Mouse (Mus musculus) megakaryocyte, embryonic 14.5 days (primary cell): Measurements from ENCODE around the gene Clic6. TPM values are rescaled to one million over a fixed set of nuclear protein-coding genes. Genes with fewer than 3 reads are reported as not detected.

ENCODE experiments used
- H3K27me3 ChIP-seq: replicated peaks from 2 replicates; pipeline ENCODE3; 2012; ENCODE audit warnings: inconsistent platforms
- H3K36me3 ChIP-seq: replicated peaks from 2 replicates; pipeline ENCODE3; 2012; ENCODE audit warnings: low read length, inconsistent platforms, mixed read lengths
- H3K4me1 ChIP-seq: 2 replicates; pipeline ENCODE4 v1.6.1; 2012; ENCODE audit warnings: inconsistent platforms
- H3K4me3 ChIP-seq: replicated peaks from 2 replicates; pipeline ENCODE3; 2012; ENCODE audit warnings: moderate library complexity, mild to moderate bottlenecking, inconsistent platforms
- H3K9me3 ChIP-seq: 2 replicates; pipeline ENCODE4 v1.6.1; 2012; ENCODE audit warnings: inconsistent platforms
- FLI1 ChIP-seq: IDR thresholded peaks from 2 replicates; pipeline ENCODE4 v1.6.1; 2012; ENCODE audit warnings: low read length, inconsistent platforms, mixed read lengths
- GATA1 ChIP-seq: IDR thresholded peaks from 3 replicates; pipeline ENCODE4 v1.6.1; 2012; ENCODE audit warnings: mixed read lengths, low read length, inconsistent platforms, borderline replicate concordance
- polyA plus RNA-seq: library from polyadenylated mRNA; stranded (reverse); fragments of >175 nt; gene quantifications from 2 replicates; pipeline ENCODE4 v1.2.3, GENCODE M21; 2012; ENCODE audit warnings: low replicate concordance; ENCODE audit not compliant: insufficient read depth

Clic6 gene
- polyA plus RNA-seq, 1 experiment = not detected

DNA sequence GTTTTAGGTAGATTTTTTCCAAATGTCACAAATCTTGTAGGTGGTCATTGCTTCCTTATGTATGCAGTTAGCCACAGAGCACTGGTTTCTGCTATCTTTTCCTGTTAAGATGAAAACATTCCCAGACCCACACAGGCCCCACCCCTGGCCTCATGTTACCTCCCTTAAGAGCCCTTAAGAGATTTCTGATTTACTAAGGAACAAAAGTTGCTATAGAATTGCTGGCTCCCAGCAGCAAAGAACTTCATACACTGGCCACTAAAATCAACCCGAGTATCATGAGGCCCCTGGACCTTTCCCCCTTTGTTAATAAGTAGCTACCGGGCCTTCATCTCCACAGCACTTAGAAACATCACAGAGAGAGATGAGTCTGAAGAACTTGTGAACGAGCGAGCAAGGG is 33.2 kb downstream of the Clic6 start:
- H3K27me3 ChIP-seq = peaks cover 60% of the 10 kb centered on the region
- H3K36me3 ChIP-seq = no peaks in the 10 kb centered on the region
- H3K9me3 ChIP-seq = 0 out of 2 replicates have a peak, but pooled peaks cover 3% of the 10 kb centered on the region
- peaks cover 9% of the 10 kb centered on the region; the same call in 1 of the 2 replicates for H3K4me1 ChIP-seq
- H3K4me3 ChIP-seq = no peak overlapping the region
- TF ChIP-seq GATA1 = no peak
- TF ChIP-seq FLI1 = no peak

- Histone ChIP-seq H3K4me3 (no peak overlapping the region), H3K4me1 (peaks cover 9% of the 10 kb centered on the region; the same call in 1 of the 2 replicates), H3K9me3 (0 out of 2 replicates have a peak, but pooled peaks cover 2% of the 10 kb centered on the region), H3K27me3 (peaks cover 63% of the 10 kb centered on the region), H3K36me3 (no peaks in the 10 kb centered on the region)
- TF ChIP-seq GATA1 (no peak), FLI1 (no peak)
These were observed 34.4 kb downstream of the Clic6 start for GRCm38 (mm10) chr16:92519820-92520492.

DNA sequence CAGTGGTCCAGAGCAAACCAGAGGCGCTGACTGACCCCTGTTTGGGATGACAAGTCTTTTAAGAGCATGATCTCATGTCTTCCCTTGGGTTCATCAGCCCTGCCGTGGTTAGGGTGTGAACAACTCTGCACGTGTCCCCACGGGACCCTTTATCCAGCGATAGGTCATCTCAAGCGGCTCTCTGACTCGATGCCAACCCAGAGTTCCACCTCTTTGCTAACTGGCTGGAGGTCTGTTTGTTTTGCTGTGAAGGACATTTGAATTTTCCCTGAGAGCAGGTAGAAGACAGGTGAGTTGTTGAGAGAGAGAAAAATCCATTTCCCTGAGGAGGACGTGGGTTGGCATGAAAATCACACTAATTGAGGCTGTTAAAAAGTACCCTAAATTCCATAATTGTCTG is 37.8 kb downstream of the Clic6 start:
- Histone ChIP-seq H3K36me3 (no peaks in the 10 kb centered on the region), H3K4me3 (no peak overlapping the region), H3K27me3 (peaks cover 76% of the 10 kb centered on the region)

DNA sequence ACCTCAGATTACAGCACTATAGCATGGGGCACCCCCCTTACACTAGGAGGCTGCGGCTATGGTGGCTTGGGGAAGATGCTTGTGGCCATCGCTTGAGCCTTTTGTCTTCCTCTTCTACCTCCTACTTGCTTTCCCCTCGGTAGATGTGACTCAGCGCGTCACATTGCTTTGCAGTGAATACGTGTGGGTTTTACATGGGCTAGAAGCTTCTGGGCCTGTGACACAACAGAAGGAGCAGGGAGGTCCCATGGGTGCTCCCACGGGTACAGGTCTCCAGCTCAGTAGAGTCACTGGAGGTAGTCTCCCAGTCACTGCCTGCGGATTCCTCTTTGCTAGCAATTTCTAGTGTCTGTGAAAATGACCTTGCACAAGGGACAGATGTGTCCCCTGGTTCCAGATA is 39.1 kb downstream of the Clic6 start:
- peaks cover 6% of the 10 kb centered on the region; the same call in 1 of the 2 replicates for H3K4me1 ChIP-seq
- peaks cover 17% of the 10 kb centered on the region for H3K9me3 ChIP-seq
- no peaks in the 10 kb centered on the region for H3K36me3 ChIP-seq
- TF ChIP-seq GATA1 (no peak), FLI1 (no peak)
- no peak overlapping the region for H3K4me3 ChIP-seq
- H3K27me3 ChIP-seq = peaks cover 76% of the 10 kb centered on the region

More for the DNA sequence above, 37.8 kb downstream of the Clic6 start:
- peaks cover 4% of the 10 kb centered on the region for H3K9me3 ChIP-seq
- TF ChIP-seq GATA1 (no peak), FLI1 (no peak)
- H3K4me1 ChIP-seq = peaks cover 9% of the 10 kb centered on the region; the same call in 1 of the 2 replicates

DNA sequence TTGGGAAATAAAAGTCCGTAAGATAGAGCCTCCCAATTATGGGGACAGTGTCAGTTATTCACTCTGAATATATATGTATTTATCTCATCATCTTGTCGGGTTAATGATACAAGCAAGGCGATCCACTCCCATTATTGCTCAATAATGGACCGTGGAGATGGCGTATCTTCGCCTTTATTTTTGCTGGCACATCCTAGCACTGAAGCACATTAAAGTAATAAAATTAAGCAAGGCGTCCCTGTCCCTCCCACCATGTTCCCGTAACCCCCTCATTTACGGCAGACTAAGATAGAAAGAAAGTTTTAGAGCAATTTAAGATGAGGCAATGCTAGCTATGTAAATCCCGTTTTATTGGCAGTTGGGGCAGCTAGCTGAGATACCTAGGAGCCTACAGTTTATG is 40.4 kb downstream of the Clic6 start:
- H3K27me3 ChIP-seq = peaks cover 64% of the 10 kb centered on the region
- no peak for TF ChIP-seq FLI1
- TF ChIP-seq GATA1 = no peak

DNA sequence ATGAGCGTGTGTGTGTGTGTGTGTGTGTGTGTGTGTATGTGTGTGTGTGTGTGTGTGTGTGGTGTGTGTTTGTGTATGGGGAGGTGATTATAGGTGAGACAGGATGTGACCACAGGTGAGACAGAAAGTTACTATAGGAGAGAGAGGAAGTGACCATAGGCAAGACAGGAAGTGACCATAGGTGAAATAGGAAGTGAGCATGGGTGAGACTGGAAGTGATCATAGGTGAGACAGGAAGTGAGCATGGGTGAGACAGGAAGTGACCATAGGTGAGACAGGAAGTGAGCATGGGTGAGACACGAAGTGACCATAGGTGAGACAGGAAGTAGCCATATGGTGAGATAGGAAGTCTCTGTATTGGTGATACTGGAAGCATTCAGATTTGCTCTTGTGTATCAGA is 49.7 kb downstream of the Clic6 start:
- peak; percentile 37; the same call in 1 of the 2 replicates for TF ChIP-seq FLI1
- no peak for TF ChIP-seq GATA1
- H3K36me3 ChIP-seq = no peaks in the 10 kb centered on the region
- peaks cover 26% of the 10 kb centered on the region for H3K27me3 ChIP-seq
- no peak overlapping the region for H3K4me3 ChIP-seq
- H3K4me1 ChIP-seq = no peaks in the 10 kb centered on the region
- peaks cover 9% of the 10 kb centered on the region for H3K9me3 ChIP-seq

More for the DNA sequence above, 40.4 kb downstream of the Clic6 start:
- no peak overlapping the region for H3K4me3 ChIP-seq
- H3K4me1 ChIP-seq = no peaks in the 10 kb centered on the region
- peaks cover 26% of the 10 kb centered on the region for H3K9me3 ChIP-seq
- H3K36me3 ChIP-seq = no peaks in the 10 kb centered on the region

GRCm38 (mm10) chr16:92538356-92538755 is 52.8 kb downstream of the Clic6 start:
- Histone ChIP-seq H3K36me3 (no peaks in the 10 kb centered on the region), H3K4me3 (no peak overlapping the region)
- TF ChIP-seq FLI1 = no peak
- no peak for TF ChIP-seq GATA1

DNA sequence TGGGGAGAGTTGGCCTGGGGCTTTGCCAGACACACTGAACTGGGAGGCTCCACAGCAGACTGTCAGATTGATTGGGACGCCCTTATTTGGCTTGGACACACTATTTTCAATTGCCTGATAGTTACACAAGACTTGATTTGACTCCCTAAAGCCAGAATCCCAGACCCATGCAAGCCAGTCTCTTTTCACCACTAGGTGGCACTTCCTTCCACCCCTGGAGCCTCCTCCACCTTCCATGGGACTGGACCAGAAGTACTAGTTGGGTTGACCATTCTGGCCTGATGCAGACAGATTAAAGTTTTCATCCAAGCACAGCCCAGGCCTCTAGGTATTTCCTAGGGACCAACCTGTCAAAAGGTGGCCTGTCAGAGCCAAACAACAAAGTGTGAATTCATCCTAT is 58.7 kb downstream of the Clic6 start:
- Histone ChIP-seq H3K36me3 (no peaks in the 10 kb centered on the region), H3K27me3 (peaks cover 66% of the 10 kb centered on the region), H3K9me3 (no peaks in the 10 kb centered on the region), H3K4me3 (no peak overlapping the region), H3K4me1 (no peaks in the 10 kb centered on the region)
- TF ChIP-seq GATA1 = no peak
- TF ChIP-seq FLI1 = no peak

More at GRCm38 (mm10) chr16:92538356-92538755, 52.8 kb downstream of the Clic6 start:
- no peaks in the 10 kb centered on the region for H3K4me1 ChIP-seq
- H3K27me3 ChIP-seq = peaks cover 42% of the 10 kb centered on the region
- no peaks in the 10 kb centered on the region for H3K9me3 ChIP-seq

- Histone ChIP-seq H3K36me3 (no peaks in the 10 kb centered on the region), H3K27me3 (peaks cover 77% of the 10 kb centered on the region), H3K4me3 (no peak overlapping the region), H3K9me3 (peaks cover 4% of the 10 kb centered on the region), H3K4me1 (peaks cover 10% of the 10 kb centered on the region)
- TF ChIP-seq GATA1 (no peak), FLI1 (no peak)
These were observed 63.1 kb downstream of the Clic6 start for GRCm38 (mm10) chr16:92548651-92549050.
